Mouse (Mus musculus): Measurements from ENCODE around the gene Dglucy. TPM values are rescaled to one million over a fixed set of nuclear protein-coding genes. Genes with fewer than 3 reads are reported as not detected.

The Dglucy gene
- polyA plus RNA-seq, 1 experiment from 2014 or later = 4.5 TPM

DNA sequence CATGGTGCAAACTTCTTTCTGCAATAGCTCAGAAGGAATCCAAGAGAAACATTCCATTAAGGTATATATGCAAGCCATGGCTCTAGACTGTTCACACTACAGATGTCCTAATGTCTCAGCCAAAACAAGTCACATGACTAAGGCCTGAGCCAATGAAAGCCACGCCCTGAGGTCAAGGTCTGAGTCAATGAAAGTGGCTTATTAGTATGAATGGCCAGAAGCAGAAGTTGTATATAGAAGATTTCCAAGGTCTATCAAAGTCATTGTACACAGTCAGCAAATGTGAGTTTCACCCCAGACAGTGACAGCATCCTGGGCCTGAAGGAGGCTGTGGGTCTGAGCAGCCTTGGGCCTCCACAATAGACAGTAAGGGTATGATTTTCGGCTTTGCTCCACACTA is 52.2 kb downstream of the Dglucy start:
- Histone ChIP-seq H3K9ac (ENCODE audit: low read depth, low read length) (no peak overlapping the region), H3K9me3 (ENCODE audit: control insufficient read depth, low read length) (no peaks in the 10 kb centered on the region), H3K27ac (ENCODE audit: low read depth, low read length) (no peak overlapping the region), H3K4me1 (ENCODE audit: control insufficient read depth, insufficient read depth, low read depth, low read length) (no peaks in the 10 kb centered on the region), H3K27me3 (replicated peaks; ENCODE audit: control insufficient read depth, insufficient read depth, low read length) (no peaks in the 10 kb centered on the region), H3K4me3 (ENCODE audit: low read length) (no peak overlapping the region), H3K36me3 (ENCODE audit: control insufficient read depth, insufficient read depth, low read length) (no peaks in the 10 kb centered on the region), H3K4me2 (ENCODE audit: low read length) (no peak overlapping the region)
- no peak for ATAC-seq
- 83% methylated on average over 2 of the region's 2 CpGs for WGBS

DNA sequence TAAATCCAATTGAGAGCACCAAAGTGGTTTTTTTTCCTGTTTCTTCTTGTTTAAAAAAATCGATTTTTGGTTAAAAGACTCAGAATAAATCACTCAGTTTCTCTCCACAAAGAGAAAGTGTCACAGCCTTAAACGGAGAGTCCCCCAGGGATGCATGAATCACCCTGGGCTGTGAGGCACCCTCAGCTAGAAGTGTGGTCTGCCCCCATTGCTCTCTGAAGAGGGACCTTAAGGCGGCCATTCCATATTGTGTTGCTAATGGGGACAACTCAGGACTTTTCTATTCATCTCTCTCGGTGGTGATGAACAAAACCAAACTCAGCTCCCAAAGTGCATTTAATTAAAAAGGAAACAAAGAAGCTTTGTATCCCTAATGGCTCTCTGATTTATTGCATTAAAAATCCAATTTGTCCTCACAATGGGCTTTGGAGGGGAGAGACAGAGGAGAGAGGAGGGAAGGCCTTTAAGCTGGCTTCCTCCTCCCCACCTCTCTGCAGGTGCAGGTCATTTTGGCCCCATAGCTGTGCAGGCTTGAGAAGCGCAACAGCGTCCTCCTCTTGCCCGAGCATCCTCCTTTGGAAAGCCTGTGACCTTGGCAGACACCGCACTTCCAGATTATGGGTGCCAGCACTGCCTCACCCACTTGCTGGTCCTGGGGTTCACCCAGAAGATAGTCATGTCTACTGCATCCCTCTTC is 52.9 kb downstream of the Dglucy start:
- Histone ChIP-seq H3K4me3 (ENCODE audit: low read length) (no peak overlapping the region), H3K9ac (ENCODE audit: low read depth, low read length) (no peak overlapping the region), H3K27ac (ENCODE audit: low read depth, low read length) (no peak overlapping the region), H3K36me3 (ENCODE audit: control insufficient read depth, insufficient read depth, low read length) (no peaks in the 10 kb centered on the region), H3K4me2 (ENCODE audit: low read length) (no peak overlapping the region), H3K4me1 (ENCODE audit: control insufficient read depth, insufficient read depth, low read depth, low read length) (no peaks in the 10 kb centered on the region), H3K27me3 (replicated peaks; ENCODE audit: control insufficient read depth, insufficient read depth, low read length) (no peaks in the 10 kb centered on the region), H3K9me3 (ENCODE audit: control insufficient read depth, low read length) (no peaks in the 10 kb centered on the region)
- ATAC-seq = peak; percentile 50; the same call in 1 of the 2 replicates
- WGBS = 23% methylated on average over 8 of the region's 8 CpGs

DNA sequence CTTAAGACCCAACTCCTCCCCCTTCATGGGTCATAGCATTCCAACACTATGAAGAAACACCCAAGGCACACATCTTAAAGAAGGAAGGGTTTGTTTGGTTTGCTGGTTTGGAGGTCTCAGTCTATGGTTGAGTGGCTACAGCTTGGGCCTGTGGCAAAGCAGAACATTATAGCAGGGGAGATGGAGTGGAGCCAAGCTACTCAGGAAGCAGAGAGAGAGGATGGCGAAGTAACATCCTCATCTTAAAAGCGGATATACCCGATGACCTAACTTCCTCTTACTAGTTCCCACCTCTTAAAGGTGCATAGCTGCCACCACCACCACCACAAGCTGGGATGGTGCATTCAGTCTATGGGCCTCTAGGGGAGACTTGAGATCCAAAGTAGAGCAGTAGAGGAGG is 58.4 kb downstream of the Dglucy start:
- Histone ChIP-seq H3K9ac (ENCODE audit: low read depth, low read length) (no peak overlapping the region), H3K27me3 (replicated peaks; ENCODE audit: control insufficient read depth, insufficient read depth, low read length) (no peaks in the 10 kb centered on the region), H3K36me3 (ENCODE audit: control insufficient read depth, insufficient read depth, low read length) (no peaks in the 10 kb centered on the region), H3K4me2 (ENCODE audit: low read length) (no peak overlapping the region), H3K4me1 (ENCODE audit: control insufficient read depth, insufficient read depth, low read depth, low read length) (no peaks in the 10 kb centered on the region), H3K27ac (ENCODE audit: low read depth, low read length) (no peak overlapping the region), H3K4me3 (ENCODE audit: low read length) (no peak overlapping the region), H3K9me3 (ENCODE audit: control insufficient read depth, low read length) (no peaks in the 10 kb centered on the region)
- WGBS = 98% methylated on average over 3 of the region's 3 CpGs
- ATAC-seq = no peak

DNA sequence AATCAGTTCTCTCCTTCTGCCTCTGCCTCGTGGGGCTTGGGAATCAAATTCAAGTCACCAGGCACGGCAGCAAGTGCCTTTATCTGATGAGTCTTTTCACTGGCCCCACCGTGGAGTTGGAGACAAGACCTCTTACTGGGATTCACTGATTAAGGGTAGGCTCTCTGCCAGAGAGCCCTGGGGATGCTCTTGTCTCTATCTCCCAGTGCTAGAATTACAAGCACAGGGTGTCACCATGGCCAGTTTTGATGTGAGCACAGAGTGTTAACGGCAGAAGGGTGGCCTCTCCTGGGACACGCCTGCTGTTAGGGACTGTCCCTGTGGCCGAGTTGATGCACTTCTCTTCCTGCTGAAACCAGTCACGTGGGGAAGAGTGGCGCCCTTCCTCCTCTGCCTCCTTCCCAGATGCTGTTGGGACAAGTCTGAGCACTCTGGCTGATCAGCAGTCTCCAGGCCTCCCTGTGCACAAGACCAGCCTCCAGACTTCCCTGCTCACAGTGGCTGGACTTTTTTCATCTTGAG is 60.3 kb downstream of the Dglucy start:
- Histone ChIP-seq H3K36me3 (ENCODE audit: control insufficient read depth, insufficient read depth, low read length) (no peaks in the 10 kb centered on the region), H3K27me3 (replicated peaks; ENCODE audit: control insufficient read depth, insufficient read depth, low read length) (no peaks in the 10 kb centered on the region), H3K27ac (ENCODE audit: low read depth, low read length) (no peak overlapping the region), H3K9ac (ENCODE audit: low read depth, low read length) (no peak overlapping the region), H3K4me2 (ENCODE audit: low read length) (no peak overlapping the region), H3K9me3 (ENCODE audit: control insufficient read depth, low read length) (no peaks in the 10 kb centered on the region), H3K4me1 (ENCODE audit: control insufficient read depth, insufficient read depth, low read depth, low read length) (no peaks in the 10 kb centered on the region), H3K4me3 (ENCODE audit: low read length) (no peak overlapping the region)
- 0 out of 2 replicates have a peak, but pooled peaks have one; percentile 43 for ATAC-seq
- 31% methylated on average over 8 of the region's 8 CpGs for WGBS

DNA sequence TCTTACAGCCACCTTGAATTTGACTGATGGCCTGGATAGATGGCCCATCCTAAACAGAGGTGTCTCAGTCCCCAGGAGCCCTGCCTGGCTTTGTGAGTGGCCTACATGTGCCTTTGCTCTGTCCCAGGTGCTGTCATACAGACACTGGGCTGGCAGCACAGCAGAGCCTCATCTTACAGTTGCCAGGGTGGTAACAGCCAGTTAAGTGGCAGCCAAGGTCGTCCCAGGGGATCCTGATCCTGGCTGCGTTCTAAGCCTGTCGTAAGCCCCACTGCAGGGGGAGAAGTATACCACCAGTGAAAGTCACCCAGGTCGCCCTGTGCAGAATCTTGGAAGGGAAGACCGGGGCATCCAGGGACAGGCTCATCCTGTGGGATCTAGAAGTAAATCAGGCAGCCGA is 61.1 kb downstream of the Dglucy start:
- Histone ChIP-seq H3K4me1 (ENCODE audit: control insufficient read depth, insufficient read depth, low read depth, low read length) (no peaks in the 10 kb centered on the region), H3K4me3 (ENCODE audit: low read length) (no peak overlapping the region), H3K36me3 (ENCODE audit: control insufficient read depth, insufficient read depth, low read length) (no peaks in the 10 kb centered on the region), H3K9ac (ENCODE audit: low read depth, low read length) (no peak overlapping the region), H3K27me3 (replicated peaks; ENCODE audit: control insufficient read depth, insufficient read depth, low read length) (no peaks in the 10 kb centered on the region), H3K27ac (ENCODE audit: low read depth, low read length) (no peak overlapping the region), H3K9me3 (ENCODE audit: control insufficient read depth, low read length) (no peaks in the 10 kb centered on the region), H3K4me2 (ENCODE audit: low read length) (no peak overlapping the region)
- no peak for ATAC-seq
- 77% methylated on average over 6 of the region's 6 CpGs for WGBS

DNA sequence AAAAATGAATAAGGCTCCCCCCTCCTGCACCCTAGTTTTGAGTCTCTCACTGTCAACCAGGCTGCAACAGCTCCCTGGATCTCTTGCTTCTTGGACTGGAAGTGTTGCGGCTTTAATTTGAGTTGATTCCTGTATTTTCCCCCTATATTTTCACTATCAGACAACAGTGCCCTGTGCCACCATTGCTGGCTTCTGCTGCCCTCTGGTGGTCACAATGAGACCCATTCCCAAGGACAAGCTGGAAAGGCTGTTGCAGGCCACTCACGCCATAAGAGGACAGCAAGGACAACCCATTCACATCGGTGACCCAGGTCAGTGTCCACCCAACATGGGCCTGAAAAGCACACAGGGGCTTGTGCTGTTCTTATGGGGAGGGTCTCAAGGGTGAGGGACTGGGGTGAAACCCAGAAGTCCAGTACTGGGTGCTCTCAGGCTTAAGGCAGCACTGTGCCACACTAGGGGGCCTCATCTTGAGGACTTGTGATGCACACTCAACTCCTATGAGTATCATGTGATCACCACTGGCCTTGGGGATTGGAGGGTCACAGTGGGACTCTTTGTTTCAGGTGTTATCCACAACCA is 62.4 kb downstream of the Dglucy start:
- Histone ChIP-seq H3K27me3 (replicated peaks; ENCODE audit: control insufficient read depth, insufficient read depth, low read length) (no peaks in the 10 kb centered on the region), H3K4me2 (ENCODE audit: low read length) (no peak overlapping the region), H3K4me1 (ENCODE audit: control insufficient read depth, insufficient read depth, low read depth, low read length) (no peaks in the 10 kb centered on the region), H3K9me3 (ENCODE audit: control insufficient read depth, low read length) (no peaks in the 10 kb centered on the region), H3K27ac (ENCODE audit: low read depth, low read length) (no peak overlapping the region), H3K9ac (ENCODE audit: low read depth, low read length) (no peak overlapping the region), H3K36me3 (ENCODE audit: control insufficient read depth, insufficient read depth, low read length) (no peaks in the 10 kb centered on the region), H3K4me3 (ENCODE audit: low read length) (no peak overlapping the region)
- WGBS = 20% methylated on average over 3 of the region's 3 CpGs
- peak; percentile 89 for ATAC-seq

DNA sequence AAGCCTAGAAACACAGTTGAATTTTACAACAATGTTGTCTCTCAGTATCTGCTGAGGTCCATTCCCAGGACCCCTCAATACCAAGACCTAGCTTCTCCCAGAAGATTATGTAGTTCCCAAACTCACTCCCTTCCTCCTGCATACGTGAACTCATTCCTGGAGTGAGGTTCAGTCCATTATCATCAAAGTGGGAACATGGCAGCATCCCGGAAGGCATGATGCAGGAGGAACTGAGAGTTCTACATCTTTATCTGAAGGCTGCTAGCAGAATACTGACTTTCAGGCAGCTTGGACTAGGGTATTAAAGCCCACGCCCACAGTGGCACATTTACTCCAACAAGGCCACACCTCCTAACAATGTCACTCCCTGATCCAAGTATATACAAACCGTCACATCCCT is 64.3 kb downstream of the Dglucy start:
- no peak for ATAC-seq
- H3K9me3 ChIP-seq (ENCODE audit: control insufficient read depth, low read length) = no peaks in the 10 kb centered on the region
- no peak overlapping the region for H3K27ac ChIP-seq (ENCODE audit: low read depth, low read length)
- 93% methylated on average over 4 of the region's 4 CpGs for WGBS
- no peak overlapping the region for H3K4me2 ChIP-seq (ENCODE audit: low read length)
- no peaks in the 10 kb centered on the region for H3K36me3 ChIP-seq (ENCODE audit: control insufficient read depth, insufficient read depth, low read length)
- H3K9ac ChIP-seq (ENCODE audit: low read depth, low read length) = no peak overlapping the region
- H3K4me1 ChIP-seq (ENCODE audit: control insufficient read depth, insufficient read depth, low read depth, low read length) = no peaks in the 10 kb centered on the region
- H3K4me3 ChIP-seq (ENCODE audit: low read length) = no peak overlapping the region
- H3K27me3 ChIP-seq (replicated peaks; ENCODE audit: control insufficient read depth, insufficient read depth, low read length) = no peaks in the 10 kb centered on the region

DNA sequence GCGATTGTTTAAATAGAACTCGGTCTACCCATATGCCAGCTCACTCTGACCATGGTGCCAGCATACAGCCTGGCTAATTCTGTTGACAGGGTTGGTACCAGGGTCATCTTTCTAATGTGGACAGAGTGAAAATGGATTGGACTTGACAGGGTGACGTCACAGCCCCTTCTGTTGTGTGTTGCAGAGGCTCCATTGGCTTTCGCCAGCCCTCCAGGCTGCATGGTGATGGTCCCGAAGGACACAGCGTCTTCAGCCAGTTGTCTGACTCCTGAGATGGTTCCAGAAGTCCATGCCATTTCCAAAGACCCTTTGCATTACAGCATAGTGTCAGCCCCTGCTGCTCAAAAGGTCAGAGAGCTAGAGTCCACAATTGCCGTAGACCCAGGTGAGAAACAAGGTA is 65.7 kb downstream of the Dglucy start:
- H3K27ac ChIP-seq (ENCODE audit: low read depth, low read length) = no peak overlapping the region
- ATAC-seq = no peak
- 91% methylated on average over 7 of the region's 7 CpGs for WGBS
- H3K4me2 ChIP-seq (ENCODE audit: low read length) = no peak overlapping the region
- no peak overlapping the region for H3K9ac ChIP-seq (ENCODE audit: low read depth, low read length)
- H3K9me3 ChIP-seq (ENCODE audit: control insufficient read depth, low read length) = no peaks in the 10 kb centered on the region
- no peaks in the 10 kb centered on the region for H3K36me3 ChIP-seq (ENCODE audit: control insufficient read depth, insufficient read depth, low read length)
- H3K4me1 ChIP-seq (ENCODE audit: control insufficient read depth, insufficient read depth, low read depth, low read length) = no peaks in the 10 kb centered on the region
- H3K27me3 ChIP-seq (replicated peaks; ENCODE audit: control insufficient read depth, insufficient read depth, low read length) = no peaks in the 10 kb centered on the region
- no peak overlapping the region for H3K4me3 ChIP-seq (ENCODE audit: low read length)

DNA sequence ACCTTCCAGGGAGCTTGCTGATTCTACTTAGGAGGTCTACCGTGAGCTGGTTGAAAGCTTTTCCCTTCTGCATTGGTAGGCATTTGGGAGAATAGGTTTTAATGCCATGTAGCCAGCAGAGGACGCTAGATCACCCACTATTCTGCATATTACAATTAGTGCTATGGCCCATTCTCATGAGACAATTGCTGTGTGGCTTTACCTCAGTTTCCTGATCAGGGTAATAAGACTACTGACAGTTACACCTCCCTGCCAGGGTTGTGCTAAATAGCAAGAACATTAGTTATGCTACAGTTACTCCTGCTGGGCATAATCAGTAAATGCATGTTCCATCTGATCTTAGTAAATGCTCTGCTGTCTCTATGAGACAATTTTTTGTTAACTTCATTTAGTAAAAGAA is 67.0 kb downstream of the Dglucy start:
- Histone ChIP-seq H3K9ac (ENCODE audit: low read depth, low read length) (no peak overlapping the region), H3K27me3 (replicated peaks; ENCODE audit: control insufficient read depth, insufficient read depth, low read length) (no peaks in the 10 kb centered on the region), H3K4me3 (ENCODE audit: low read length) (no peak overlapping the region), H3K36me3 (ENCODE audit: control insufficient read depth, insufficient read depth, low read length) (no peaks in the 10 kb centered on the region), H3K27ac (ENCODE audit: low read depth, low read length) (no peak overlapping the region), H3K4me1 (ENCODE audit: control insufficient read depth, insufficient read depth, low read depth, low read length) (no peaks in the 10 kb centered on the region), H3K9me3 (ENCODE audit: control insufficient read depth, low read length) (no peaks in the 10 kb centered on the region), H3K4me2 (ENCODE audit: low read length) (no peak overlapping the region)
- WGBS = 28% methylated on average over 2 of the region's 2 CpGs
- no peak for ATAC-seq

Data from hindbrain, embryonic 16.5 days (tissue).